Mouse (Mus musculus): ENCODE results near the gene Lactb.

- TF ChIP-seq POLR2A (IDR thresholded peaks at IDR 0.05; ENCODE audit: low read depth, low read length) (no peak), CTCF (IDR thresholded peaks at IDR 0.05; ENCODE audit: extremely low read depth, insufficient read depth, insufficient read length, insufficient replicate concordance) (no peak)
Observed at GRCm38 (mm10) chr9:66920488-66921279, 54.6 kb downstream of the Lactb start.

All from spleen, adult 2 months (tissue).